Mouse (Mus musculus) forelimb bud, embryonic 11.5 days (tissue): ENCODE measurements around the gene Nin.

ENCODE experiments used
- DNase-seq: peaks from one replicate; pipeline ENCODE4 v3.0.0-alpha.2; 2012; ENCODE audit warnings: low read depth, low spot score

Gene Nin

DNA sequence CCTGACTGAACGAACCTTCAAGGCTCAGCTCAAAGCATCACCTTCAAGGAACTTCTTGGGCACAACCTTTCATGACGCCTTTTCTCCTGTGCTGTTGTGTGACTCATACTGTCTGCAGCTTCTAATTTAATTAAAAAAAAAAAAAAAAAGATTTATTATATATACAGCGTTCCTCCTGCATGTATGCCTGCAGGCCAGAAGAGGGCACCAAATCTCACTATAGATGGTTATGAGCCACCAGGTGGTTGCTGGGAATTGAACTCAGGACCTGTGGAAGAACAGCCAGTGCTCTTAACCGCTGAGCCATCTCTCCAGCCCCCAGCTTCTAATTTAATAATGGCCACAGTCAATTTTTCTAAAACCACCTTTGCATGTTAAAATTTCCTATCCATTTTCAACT lies 29.8 kb downstream of the Nin start:
- DNase-seq, result no peak

DNA sequence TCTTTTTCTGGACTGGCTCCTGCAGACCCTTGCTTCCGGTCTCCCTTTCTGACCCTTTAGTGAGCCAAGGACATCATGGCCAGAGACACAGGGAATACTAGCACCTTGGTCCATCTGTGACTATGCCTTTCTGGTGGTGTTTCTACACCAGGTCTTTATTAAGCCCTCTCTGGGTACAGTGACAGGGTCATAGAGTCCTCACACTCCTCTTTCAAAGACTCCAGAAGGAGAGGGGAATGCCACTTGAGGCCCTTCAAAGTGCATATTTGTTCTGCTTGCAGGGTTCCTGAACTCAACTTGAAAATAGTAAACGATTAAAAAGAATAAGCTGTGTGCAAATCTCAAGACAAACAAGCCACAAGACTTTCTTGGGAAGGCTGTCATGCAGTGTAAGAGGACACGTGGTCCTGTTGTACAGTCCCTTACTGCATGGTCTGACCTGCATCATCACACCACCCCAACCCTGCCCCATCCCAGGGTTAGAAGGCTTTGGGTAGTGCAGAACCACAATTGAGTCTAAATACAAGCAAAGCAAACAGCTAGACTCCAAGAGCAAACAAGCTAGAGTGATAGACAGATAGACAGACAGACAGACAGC lies 30.5 kb downstream of the Nin start:
- DNase-seq, result no peak

DNA sequence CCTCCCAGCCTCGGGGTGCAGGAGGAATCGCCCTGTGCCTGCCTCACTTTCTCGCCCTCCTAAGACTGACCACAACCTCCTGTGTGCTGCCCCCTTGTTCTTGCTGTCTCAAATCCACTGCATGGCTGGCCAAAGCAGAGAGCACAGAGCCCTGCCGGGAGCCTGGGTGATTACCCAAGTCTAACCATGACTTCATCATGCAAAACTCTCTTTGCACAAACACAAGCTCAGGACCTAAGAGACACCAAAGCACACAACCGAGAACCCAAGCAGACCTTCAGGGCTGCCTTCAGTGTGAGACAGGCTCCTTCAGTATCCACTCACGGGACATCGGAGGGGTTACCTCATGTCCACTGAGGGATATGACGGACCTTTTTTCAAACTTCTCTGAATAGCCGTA lies 31.0 kb downstream of the Nin start:
- DNase-seq, result no peak

DNA sequence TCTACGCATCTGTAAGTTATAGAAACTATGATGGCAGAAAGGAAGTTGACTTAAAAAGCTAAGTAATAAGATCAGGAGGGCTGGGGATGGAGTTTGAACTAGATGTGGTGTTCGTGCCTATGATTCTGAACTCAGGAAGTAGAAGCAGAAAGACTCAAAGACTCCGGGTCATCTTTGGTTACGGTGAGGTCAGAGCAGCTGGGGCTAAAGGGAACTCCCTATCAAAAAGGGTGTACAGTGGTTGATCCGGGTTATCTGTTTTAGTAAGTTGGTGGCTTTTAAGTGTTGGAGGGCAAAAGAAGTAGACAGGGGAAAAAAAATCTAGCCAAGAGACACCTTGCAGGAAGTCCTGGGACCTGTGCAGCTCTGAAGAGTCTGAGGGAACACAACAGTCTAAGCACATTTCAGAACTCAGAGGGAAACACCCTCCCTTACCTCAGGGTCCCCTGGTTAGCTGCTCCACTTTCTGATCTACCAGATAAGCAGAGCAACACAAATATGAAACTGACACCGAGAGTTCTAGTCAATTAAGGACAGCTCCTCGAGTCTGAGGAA lies 35.0 kb downstream of the Nin start:
- no peak for DNase-seq

DNA sequence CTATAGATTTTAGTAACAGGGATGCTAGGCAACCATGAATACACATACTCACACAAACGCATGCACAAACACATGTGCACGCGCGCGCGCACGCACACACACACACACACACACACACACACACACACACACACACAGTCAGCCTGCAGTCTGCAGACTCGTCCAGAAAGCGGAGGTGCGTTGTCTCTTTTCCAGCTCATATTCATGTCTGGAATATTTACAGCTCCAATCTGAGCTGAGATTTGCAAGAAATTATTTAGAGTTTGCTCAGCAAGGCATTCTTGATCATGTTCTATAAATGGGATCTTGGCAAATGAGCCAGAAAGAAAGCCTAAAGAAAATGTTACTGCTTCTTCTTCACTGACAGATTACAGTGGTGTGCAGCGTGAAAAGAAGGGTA lies 37.0 kb downstream of the Nin start:
- DNase-seq, result no peak

DNA sequence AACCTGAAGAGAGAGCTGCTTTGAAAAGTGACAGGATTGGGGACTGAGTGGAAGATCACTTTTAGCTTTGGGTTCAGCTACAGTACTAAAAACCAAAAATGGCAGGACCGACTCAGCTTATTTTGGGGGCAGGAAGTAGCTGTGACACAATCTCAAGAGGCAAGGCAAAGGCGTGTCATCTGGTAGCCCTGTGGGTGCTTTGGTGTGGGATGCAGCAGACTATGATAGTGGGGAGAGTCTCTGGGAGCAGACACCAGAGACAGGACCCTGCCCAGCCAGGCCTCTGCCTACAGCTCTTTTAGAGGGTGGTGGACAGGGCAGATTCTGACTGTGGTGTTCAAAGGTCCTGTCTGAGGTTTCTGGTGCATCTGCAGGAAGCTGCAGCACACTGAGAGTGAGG lies 38.5 kb downstream of the Nin start:
- DNase-seq, result no peak

DNA sequence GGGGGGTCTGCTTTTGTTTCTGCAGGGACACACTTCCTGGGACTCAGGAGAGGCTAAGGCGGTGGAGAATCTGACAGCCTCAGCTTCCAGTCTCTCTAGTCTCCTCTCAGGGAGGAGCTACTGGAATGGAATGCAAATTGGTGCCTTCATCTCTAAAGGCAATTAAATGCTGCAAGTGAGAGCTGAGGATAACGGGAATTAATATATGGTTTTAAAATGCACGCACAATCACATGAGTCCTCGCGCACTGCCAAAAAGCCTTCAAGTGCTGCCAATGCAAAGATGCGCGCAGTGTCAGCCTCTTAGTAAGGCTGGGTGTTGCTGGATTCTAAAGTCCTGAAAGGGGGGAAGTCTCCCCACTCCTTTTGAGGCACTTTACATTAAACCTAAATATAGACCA lies 42.6 kb downstream of the Nin start:
- DNase-seq, result no peak

DNA sequence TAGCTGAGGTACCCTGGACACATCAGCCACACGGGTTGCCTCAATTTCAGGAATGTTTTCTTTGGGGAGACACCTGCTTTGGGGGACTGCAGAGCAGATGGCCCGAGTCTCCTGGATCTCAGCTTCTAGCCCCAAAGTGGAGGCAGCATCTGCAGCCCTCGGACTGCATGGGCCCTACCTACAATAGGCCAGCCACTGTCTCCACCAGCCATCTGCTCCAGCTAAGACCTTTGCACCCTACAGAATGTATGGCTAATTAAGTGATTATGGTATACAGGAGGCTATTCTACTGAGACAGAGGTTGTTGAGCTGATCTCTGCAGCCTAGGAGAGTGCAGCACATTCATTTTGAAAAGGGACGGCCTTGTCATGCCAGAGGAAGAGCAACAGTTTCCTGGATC lies 43.2 kb downstream of the Nin start:
- DNase-seq, result no peak

DNA sequence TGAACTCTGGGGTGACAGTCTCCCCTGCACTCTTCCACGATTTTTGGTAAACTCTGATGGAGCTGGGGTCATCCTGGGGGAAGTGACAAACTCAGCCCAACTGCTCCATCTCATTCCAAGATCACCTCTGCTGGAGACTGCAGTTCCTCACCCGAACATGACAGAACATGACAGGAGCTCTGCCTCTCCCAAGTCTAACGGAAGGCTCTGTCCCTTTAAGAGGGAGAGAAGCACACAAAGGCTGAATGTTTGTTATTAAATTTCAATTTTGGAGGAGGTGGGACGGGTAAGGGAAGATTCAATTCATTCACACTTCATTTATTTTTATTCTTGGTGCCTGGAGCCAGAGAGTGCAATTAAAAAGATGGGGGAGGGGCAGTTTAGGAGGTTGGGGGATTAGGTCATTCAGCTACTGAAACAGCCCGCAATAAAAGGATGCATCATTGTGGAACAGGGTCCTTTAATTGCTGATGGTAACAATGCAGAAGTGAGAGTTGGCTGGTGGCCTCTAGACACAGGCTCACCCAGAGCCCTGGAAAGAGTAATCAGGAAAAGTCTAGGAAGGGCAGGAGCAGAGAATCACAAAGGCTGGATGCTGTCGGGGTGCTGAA lies 44.8 kb downstream of the Nin start:
- peak; percentile 9 for DNase-seq

DNA sequence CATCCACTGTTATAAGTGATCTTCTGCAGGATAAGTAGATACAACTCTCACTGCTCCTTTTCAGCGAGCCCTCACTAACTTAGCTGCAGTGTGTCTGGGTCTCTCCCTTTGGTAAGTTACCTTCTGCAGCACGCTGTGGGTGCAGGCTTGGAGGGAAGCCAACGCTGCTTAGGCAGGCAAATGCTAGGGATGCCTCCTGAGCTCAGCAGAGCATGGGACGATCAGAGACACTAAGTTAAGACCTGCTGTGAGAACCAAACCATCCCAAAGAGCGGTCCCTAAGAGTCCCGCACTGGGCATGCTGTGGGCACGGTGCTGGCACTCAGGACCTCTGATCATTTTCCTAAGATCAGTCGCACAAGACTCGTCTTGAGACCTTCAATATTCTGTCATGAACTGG lies 45.7 kb downstream of the Nin start:
- no peak for DNase-seq

DNA sequence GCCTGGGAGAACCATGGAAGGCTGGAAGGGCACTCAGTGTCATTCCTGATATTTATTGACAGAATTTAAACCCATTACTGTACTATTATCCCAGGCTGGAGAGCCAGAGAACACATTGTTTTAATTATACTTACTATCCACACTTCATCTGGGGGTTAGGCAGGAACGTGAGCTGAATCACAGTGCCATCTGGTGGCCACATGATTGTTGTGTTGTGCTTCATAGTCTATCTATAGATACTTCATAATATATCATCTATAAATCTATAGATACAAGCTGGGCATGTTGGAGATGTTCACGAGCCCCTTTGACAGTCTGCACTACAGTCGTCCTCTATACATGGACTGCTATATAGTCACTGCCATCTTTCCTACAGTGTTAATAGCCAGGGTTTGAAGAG lies 51.4 kb downstream of the Nin start:
- peak; percentile 76 for DNase-seq

DNA sequence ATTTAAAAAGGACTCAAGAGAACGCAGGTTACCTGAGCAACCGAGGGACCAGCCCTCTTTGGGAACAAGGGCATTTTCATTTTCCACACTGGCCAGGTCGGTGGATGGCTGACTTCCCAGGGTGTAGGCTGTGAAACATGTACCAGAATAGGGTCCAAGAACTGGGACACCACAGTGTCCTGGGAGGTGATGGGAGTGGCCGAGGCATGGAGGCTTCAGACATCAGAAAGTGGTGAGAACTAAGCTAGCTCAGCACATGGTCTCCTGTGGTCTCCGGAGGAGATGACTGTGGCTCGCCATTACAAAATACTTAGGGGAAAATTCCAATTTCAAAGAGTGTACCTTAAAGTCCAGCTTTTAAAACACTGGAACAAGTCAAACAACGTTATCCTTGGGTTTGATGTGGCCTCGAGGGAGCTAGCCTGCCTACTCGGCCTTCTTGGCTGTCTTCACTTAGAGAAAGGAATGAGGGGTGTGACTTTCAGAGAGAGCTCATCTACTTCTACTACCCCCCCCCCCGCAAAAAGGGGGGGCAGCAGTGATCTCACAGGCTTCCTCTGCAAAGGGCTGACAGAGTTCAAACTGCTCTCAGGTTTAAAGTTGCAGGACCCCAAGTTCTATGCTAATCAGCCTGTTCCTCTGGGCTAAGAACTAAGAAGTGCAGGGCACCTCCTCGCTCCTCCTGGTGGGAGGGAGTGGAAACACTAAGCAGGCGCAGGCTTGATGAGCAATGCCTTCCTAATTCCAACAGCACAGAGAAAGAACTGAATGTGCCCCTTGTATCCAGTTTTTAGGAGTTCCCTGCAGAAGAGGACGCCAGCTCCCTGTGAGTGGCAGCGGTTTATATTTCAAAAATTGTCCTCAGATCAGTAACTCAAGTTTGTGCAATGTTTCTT lies 54.3 kb downstream of the Nin start:
- no peak for DNase-seq

DNA sequence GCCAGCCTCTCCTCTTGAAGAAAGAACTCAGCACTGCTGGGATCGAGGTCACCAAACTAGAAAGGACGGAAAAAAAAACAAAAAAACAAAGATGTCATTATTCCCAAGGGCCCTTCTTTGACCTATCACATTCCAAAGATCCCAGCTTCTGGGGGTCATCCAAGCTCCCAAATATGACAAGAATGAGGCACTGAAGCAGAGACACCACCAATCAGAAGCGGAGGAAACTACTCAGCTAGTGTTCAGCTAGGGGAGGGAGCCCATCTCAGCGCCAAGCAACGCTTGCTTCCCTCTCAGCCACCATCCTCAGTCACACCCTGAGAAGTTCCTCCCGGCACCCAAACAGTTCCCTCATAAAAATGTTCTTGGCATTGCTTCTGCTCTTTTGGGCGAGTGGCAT lies 62.8 kb downstream of the Nin start:
- no peak for DNase-seq

DNA sequence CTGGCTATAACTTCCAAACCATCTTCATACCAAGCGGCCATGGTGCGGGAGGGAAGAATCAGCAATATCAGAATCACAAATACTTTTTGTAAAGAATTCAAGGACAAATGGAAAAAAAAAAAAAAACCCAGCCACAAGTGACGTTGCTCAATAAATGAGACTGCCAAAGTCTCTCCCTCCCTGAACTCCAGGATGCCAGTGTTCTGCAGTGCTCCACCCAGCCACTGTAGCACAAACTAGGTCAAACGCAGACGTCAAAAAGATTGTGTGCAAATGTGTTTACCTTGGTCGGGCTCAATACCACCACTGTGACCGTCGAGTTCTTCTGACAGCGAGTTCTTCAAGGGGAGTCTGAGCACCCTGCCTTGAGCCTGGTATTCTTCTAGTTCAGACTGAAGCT lies 64.8 kb downstream of the Nin start:
- no peak for DNase-seq

DNA sequence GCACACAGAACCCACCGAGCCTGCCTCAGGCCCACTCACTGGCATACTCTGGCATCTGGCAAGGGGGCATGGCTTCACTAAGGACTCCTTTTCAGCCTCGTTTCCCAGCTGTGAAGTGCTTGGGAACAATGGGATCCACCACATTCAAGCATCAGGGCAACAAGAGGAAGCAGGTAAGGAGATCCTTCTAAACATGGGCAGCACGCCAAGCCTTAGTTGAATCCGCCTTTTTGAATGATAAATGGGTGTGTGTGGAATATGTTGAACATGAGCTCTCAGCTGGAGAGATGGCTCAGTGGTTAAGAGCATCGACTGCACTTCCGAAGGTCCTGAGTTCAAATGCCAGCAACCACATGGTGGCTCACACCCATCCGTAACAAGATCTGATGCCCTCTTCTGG lies 66.2 kb downstream of the Nin start:
- DNase-seq, result no peak

DNA sequence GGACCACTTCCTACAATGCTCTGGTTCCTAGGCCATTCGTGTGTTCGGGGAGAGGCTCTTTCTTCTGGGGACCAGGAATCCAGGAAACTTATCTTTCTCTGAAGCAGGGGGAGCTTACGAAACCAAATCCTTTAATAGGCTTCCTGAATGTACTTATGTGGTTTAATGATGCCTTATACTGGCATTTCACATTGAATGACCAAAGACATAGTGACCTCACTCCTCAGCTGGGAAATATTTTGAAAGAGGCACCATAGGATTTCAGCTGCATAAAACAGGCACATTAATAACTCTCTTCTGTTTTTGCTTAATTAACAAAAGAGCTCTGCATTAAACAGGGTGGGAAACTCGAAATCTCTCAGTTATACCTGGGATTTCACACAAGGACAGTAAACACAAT lies 69.2 kb downstream of the Nin start:
- DNase-seq, result no peak

DNA sequence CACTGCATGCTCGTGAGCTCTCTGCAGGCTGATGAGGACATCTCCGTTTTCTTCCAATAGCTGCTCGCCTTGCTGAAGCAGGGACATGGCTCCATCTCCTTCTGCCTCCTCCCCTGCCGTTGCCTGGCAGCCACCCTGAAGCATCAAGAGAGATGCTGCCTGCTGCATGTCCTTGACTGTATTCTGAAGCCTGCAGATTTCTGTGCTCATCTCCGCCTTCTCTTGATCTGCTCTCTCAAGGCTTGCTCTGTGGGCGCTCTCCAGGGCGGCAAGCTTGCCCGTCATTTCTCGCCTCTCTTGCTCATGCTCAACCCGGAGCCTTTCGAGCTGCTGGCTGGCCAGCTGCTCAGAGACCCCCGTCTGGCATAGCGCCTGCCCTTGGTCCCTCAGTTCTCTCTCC lies 70.1 kb downstream of the Nin start:
- no peak for DNase-seq

DNA sequence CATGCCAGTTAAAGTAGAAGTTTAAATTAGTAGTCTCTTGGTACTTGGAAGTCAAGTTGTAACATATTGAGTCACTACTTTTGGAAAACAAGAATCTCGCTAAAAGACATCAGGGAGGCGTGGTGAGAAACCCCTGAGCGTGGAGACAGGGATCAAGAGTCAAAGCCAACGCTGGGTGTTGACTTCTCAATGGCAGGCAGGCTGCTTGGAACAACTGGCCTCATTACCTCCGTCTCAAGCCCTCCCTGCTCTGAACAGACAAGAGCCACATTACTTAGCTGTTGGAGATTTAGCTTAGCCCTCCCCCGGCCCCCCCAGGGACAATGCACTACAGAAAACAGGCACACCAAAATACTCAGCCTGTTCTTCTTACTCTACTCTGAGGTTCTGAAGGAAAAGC lies 72.5 kb downstream of the Nin start:
- DNase-seq, result no peak

DNA sequence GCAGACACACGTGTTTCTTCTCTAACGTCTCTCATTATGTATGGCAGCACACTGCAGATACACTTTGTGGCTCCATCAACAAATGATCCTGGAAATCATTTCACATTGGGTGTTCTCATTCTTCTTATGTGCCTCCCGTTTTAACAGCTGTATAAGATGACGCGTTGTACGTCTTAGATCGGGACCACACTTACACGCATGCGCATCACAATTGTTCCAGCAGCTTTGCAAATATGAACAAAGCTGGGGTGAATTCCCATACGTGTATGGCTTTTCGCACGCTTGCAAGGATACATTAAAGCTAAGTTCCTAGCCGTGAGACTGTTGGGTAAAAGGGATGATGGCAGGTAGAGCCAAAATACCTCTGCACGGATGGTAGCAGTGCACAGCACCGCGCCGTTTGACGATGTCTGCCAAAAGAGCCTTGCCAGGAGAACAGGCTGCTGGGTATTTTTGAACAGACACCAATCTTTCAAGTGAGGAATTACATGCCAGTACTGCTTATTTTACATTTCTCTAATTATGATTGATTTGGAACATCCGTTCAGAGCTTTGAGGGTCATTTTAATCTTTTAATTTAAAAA lies 76.7 kb downstream of the Nin start:
- DNase-seq, result no peak

DNA sequence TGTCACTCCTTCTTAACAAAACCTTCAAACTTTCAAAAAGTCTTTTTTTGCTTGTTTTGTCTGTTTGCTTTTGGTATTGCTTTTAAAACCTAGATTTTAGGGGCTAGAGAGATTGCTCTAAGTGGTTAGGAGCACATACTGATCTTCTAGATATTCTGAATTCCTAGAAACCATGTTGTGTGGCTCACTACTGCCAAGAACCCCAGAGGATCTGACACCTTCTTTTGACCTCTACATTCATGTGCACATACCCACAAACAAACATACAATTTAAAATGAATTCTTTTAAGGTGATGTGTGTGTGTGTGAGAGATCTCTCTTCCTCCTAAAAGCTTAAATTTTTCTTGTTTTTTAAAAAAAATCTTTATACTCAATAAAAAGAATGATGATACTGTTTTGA lies 87.3 kb downstream of the Nin start:
- DNase-seq, result no peak

DNA sequence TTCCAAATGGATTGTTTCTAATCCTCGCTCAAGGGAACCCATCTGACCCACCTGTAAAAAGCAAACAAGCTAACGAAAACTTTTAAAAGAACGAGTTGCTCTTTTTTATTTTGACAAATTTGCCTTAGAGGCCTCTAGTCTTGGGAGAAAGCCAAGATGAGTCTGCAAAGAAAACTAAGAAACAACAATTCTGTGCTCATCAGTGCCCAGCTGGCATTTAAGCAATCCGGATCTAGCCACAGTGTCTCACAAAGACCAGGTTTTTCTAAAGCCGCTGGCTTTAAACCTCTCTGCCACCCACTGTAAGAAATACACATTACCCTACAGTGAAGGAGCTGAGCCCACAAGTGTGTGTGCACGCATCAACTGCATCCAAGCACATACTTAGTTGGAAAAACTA lies 88.1 kb downstream of the Nin start:
- DNase-seq, result no peak

DNA sequence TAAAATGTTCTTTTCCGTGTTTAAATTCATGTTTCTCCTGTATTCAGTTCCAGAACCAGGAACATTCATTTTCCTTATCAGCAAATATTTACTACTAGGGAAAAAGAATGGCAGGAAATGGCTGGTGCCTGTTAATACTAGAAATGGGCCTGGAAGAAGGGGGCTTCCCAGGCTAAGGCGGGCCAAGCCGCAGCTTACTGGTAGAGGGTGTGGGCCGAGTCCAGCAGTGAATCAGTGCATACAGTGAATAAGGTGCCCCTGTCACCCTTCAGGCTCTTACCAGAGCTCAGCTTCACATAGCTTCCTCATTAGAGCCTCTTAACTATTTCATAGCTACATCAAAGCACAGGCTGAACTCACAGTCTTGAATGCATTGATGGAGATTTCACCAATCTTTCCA lies 89.9 kb downstream of the Nin start:
- DNase-seq, result no peak
